Mouse (Mus musculus) mature B cell (primary cell): ENCODE data around the gene Tpra1.

Experiments used
- in situ Hi-C: fragments of 300-500 bp; cut with MboI; formaldehyde crosslinking; loops from 2 replicates; pipeline ENCODE4 v1.14.3; 2019

Gene Tpra1

GRCm38 (mm10) chr6:88901947-88902820 is at the start of gene Tpra1:
Gene Tpra1, plus strand, starts transcription at chr6:88902251.
- in situ Hi-C loops: no loop called here

- in situ Hi-C loops: no loop called here
Observed at GRCm38 (mm10) chr6:88854509-88854908, 47.5 kb upstream of the Tpra1 start.

GRCm38 (mm10) chr6:88855636-88856035 is 46.4 kb upstream of the Tpra1 start:
- in situ Hi-C loops: no loop called here

GRCm38 (mm10) chr6:88857249-88857648 is 44.8 kb upstream of the Tpra1 start:
- in situ Hi-C loops: no loop called here

- in situ Hi-C loops: no loop called here
Observed at GRCm38 (mm10) chr6:88857830-88858229, 44.2 kb upstream of the Tpra1 start.

- in situ Hi-C loops: no loop called here
Observed at GRCm38 (mm10) chr6:88858341-88858740, 43.7 kb upstream of the Tpra1 start.

- in situ Hi-C loops: no loop called here
Observed at GRCm38 (mm10) chr6:88860914-88861313, 41.1 kb upstream of the Tpra1 start.

GRCm38 (mm10) chr6:88865704-88866103 is 36.3 kb upstream of the Tpra1 start:
- in situ Hi-C loops: no loop called here

GRCm38 (mm10) chr6:88869459-88869858 is 32.6 kb upstream of the Tpra1 start:
- in situ Hi-C loops: no loop called here

GRCm38 (mm10) chr6:88870594-88870993 is 31.5 kb upstream of the Tpra1 start:
- in situ Hi-C loops: no loop called here

- in situ Hi-C loops: no loop called here
Observed at GRCm38 (mm10) chr6:88871546-88871945, 30.5 kb upstream of the Tpra1 start.

GRCm38 (mm10) chr6:88872811-88873210 is 29.2 kb upstream of the Tpra1 start:
- in situ Hi-C loops: no loop called here

- in situ Hi-C loops: no loop called here
Observed at GRCm38 (mm10) chr6:88873965-88874867, 27.8 kb upstream of the Tpra1 start.

GRCm38 (mm10) chr6:88874868-88875508 is 27.1 kb upstream of the Tpra1 start, which contains the start of gene Podxl2:
Gene Podxl2, minus strand, starts transcription at chr6:88875044.
- in situ Hi-C loops: no loop called here

GRCm38 (mm10) chr6:88879471-88879870 is 22.6 kb upstream of the Tpra1 start:
- in situ Hi-C loops: no loop called here

- in situ Hi-C loops: no loop called here
Observed at GRCm38 (mm10) chr6:88881334-88881733, 20.7 kb upstream of the Tpra1 start.

- in situ Hi-C loops: no loop called here
Observed at GRCm38 (mm10) chr6:88884195-88884594, 17.9 kb upstream of the Tpra1 start.

GRCm38 (mm10) chr6:88884690-88885089 is 17.4 kb upstream of the Tpra1 start:
- in situ Hi-C loops: no loop called here

GRCm38 (mm10) chr6:88885644-88886416 is 16.2 kb upstream of the Tpra1 start:
- in situ Hi-C loops: no loop called here

- in situ Hi-C loops: no loop called here
Observed at GRCm38 (mm10) chr6:88886417-88886967, 15.6 kb upstream of the Tpra1 start.
